Mouse (Mus musculus): ENCODE results near the gene Ace. TPM values are rescaled to one million over a fixed set of nuclear protein-coding genes. Genes with fewer than 3 reads are reported as not detected.

Gene Ace
- 1.3 TPM for polyA plus RNA-seq (2012; fragmentation: generic; extraction: Trizol)

GRCm38 (mm10) chr11:105967741-105968574 is at the start of gene Ace:
Ace (plus strand) TSS chr11:105967945.
- TF ChIP-seq POLR2AphosphoS2 (IDR thresholded peaks at IDR 0.05; ENCODE audit: insufficient read length, low read depth) (no peak), USF1 (IDR thresholded peaks at IDR 0.05; ENCODE audit: low read depth) (no peak), CEBPB (IDR thresholded peaks at IDR 0.05; ENCODE audit: insufficient read depth, poor library complexity, severe bottlenecking) (no peak), MYOD1 (IDR thresholded peaks at IDR 0.05; ENCODE audit: control insufficient read depth in 1 of 3, insufficient read length in 2 of 3, low read depth in 2 of 3) (peak in 1 of 3 experiments; percentile 28), TCF3 (IDR thresholded peaks at IDR 0.05; ENCODE audit: insufficient read length, low read depth) (no peak), MAX (IDR thresholded peaks at IDR 0.05; ENCODE audit: low read depth) (no peak)
- Histone ChIP-seq H3K4me3 (no peak within 1 kb of the TSS), H3ac (ENCODE audit: control insufficient read depth, insufficient read length) (no peak within 1 kb of the TSS), H3K36me3 (ENCODE audit: control insufficient read depth, insufficient read depth) (no peaks in the 10 kb centered on the region), H3K4me2 (ENCODE audit: low read depth) (peak within 1 kb of the TSS; percentile 78), H3K27me3 (ENCODE audit: control insufficient read depth, insufficient read depth, insufficient read length) (peaks cover 34% of the 10 kb centered on the region), H3K79me2 (ENCODE audit: control insufficient read depth, insufficient read depth) (no peaks in the 10 kb centered on the region)

- Histone ChIP-seq H3K4me3 (no peak overlapping the region), H3K36me3 (ENCODE audit: control insufficient read depth, insufficient read depth) (peaks cover 25% of the 10 kb centered on the region)
- TF ChIP-seq TCF12 (IDR thresholded peaks at IDR 0.05; ENCODE audit: insufficient read depth, poor library complexity, severe bottlenecking) (no peak), POLR2AphosphoS2 (IDR thresholded peaks at IDR 0.05; ENCODE audit: insufficient read length, low read depth) (no peak), REST (IDR thresholded peaks at IDR 0.05; ENCODE audit: insufficient read depth, insufficient read length) (no peak), TCF3 (IDR thresholded peaks at IDR 0.05; ENCODE audit: insufficient read length, low read depth) (no peak), SRF (IDR thresholded peaks at IDR 0.05; ENCODE audit: control insufficient read depth, insufficient read length, low read depth) (no peak), MYOD1 (IDR thresholded peaks at IDR 0.05; ENCODE audit: control insufficient read depth in 1 of 3, insufficient read length in 2 of 3, low read depth in 2 of 3) (no peak), MAX (IDR thresholded peaks at IDR 0.05; ENCODE audit: low read depth) (no peak), E2F4 (IDR thresholded peaks at IDR 0.05; ENCODE audit: insufficient read depth) (no peak), USF1 (IDR thresholded peaks at IDR 0.05; ENCODE audit: low read depth) (no peak), MYOG (IDR thresholded peaks at IDR 0.05; ENCODE audit: control insufficient read depth in 1 of 3, insufficient read depth in 1 of 3, insufficient read length in 2 of 3, low read depth in 2 of 3) (no peak), CEBPB (IDR thresholded peaks at IDR 0.05; ENCODE audit: insufficient read depth, poor library complexity, severe bottlenecking) (no peak), POLR2A (IDR thresholded peaks at IDR 0.05; ENCODE audit: insufficient read length, low read depth) (no peak)
Measured at GRCm38 (mm10) chr11:105920098-105920785, 47.5 kb upstream of the Ace start.

GRCm38 (mm10) chr11:105920836-105921235 is 46.9 kb upstream of the Ace start:
- H3K4me3 ChIP-seq: no peak overlapping the region
- TF ChIP-seq CEBPB (IDR thresholded peaks at IDR 0.05; ENCODE audit: insufficient read depth, poor library complexity, severe bottlenecking) (no peak), SRF (IDR thresholded peaks at IDR 0.05; ENCODE audit: control insufficient read depth, insufficient read length, low read depth) (no peak), MYOD1 (IDR thresholded peaks at IDR 0.05; ENCODE audit: control insufficient read depth in 1 of 3, insufficient read length in 2 of 3, low read depth in 2 of 3) (no peak), REST (IDR thresholded peaks at IDR 0.05; ENCODE audit: insufficient read depth, insufficient read length) (no peak), MAX (IDR thresholded peaks at IDR 0.05; ENCODE audit: low read depth) (no peak), TCF3 (IDR thresholded peaks at IDR 0.05; ENCODE audit: insufficient read length, low read depth) (no peak), MYOG (IDR thresholded peaks at IDR 0.05; ENCODE audit: control insufficient read depth in 1 of 3, insufficient read depth in 1 of 3, insufficient read length in 2 of 3, low read depth in 2 of 3) (no peak), POLR2AphosphoS2 (IDR thresholded peaks at IDR 0.05; ENCODE audit: insufficient read length, low read depth) (no peak), TCF12 (IDR thresholded peaks at IDR 0.05; ENCODE audit: insufficient read depth, poor library complexity, severe bottlenecking) (no peak), E2F4 (IDR thresholded peaks at IDR 0.05; ENCODE audit: insufficient read depth) (no peak), POLR2A (IDR thresholded peaks at IDR 0.05; ENCODE audit: insufficient read length, low read depth) (no peak), USF1 (IDR thresholded peaks at IDR 0.05; ENCODE audit: low read depth) (no peak)
- peaks cover 25% of the 10 kb centered on the region for H3K36me3 ChIP-seq (ENCODE audit: control insufficient read depth, insufficient read depth)
- H3K27me3 ChIP-seq (ENCODE audit: control insufficient read depth, insufficient read depth, insufficient read length): no peaks in the 10 kb centered on the region
- H3K4me2 ChIP-seq (ENCODE audit: low read depth): no peak overlapping the region
- H3K79me2 ChIP-seq (ENCODE audit: control insufficient read depth, insufficient read depth): no peaks in the 10 kb centered on the region
- H3ac ChIP-seq (ENCODE audit: control insufficient read depth, insufficient read length): no peak overlapping the region

More at GRCm38 (mm10) chr11:105920098-105920785, 47.5 kb upstream of the Ace start:
- Histone ChIP-seq H3K79me2 (ENCODE audit: control insufficient read depth, insufficient read depth) (no peaks in the 10 kb centered on the region), H3ac (ENCODE audit: control insufficient read depth, insufficient read length) (no peak overlapping the region), H3K27me3 (ENCODE audit: control insufficient read depth, insufficient read depth, insufficient read length) (no peaks in the 10 kb centered on the region), H3K4me2 (ENCODE audit: low read depth) (no peak overlapping the region)

- Histone ChIP-seq H3K4me2 (ENCODE audit: low read depth) (no peak overlapping the region), H3ac (ENCODE audit: control insufficient read depth, insufficient read length) (no peak overlapping the region), H3K36me3 (ENCODE audit: control insufficient read depth, insufficient read depth) (peaks cover 25% of the 10 kb centered on the region), H3K4me3 (no peak overlapping the region), H3K79me2 (ENCODE audit: control insufficient read depth, insufficient read depth) (no peaks in the 10 kb centered on the region), H3K27me3 (ENCODE audit: control insufficient read depth, insufficient read depth, insufficient read length) (no peaks in the 10 kb centered on the region)
- TF ChIP-seq REST (IDR thresholded peaks at IDR 0.05; ENCODE audit: insufficient read depth, insufficient read length): no peak
- no peak for TF ChIP-seq MAX (IDR thresholded peaks at IDR 0.05; ENCODE audit: low read depth)
- no peak for TF ChIP-seq E2F4 (IDR thresholded peaks at IDR 0.05; ENCODE audit: insufficient read depth)
- TF ChIP-seq POLR2A (IDR thresholded peaks at IDR 0.05; ENCODE audit: insufficient read length, low read depth): no peak
- TF ChIP-seq MYOG (IDR thresholded peaks at IDR 0.05; ENCODE audit: control insufficient read depth in 1 of 3, insufficient read depth in 1 of 3, insufficient read length in 2 of 3, low read depth in 2 of 3): no peak
- no peak for TF ChIP-seq POLR2AphosphoS2 (IDR thresholded peaks at IDR 0.05; ENCODE audit: insufficient read length, low read depth)
- no peak for TF ChIP-seq MYOD1 (IDR thresholded peaks at IDR 0.05; ENCODE audit: control insufficient read depth in 1 of 3, insufficient read length in 2 of 3, low read depth in 2 of 3)
- TF ChIP-seq CEBPB (IDR thresholded peaks at IDR 0.05; ENCODE audit: insufficient read depth, poor library complexity, severe bottlenecking): no peak
- no peak for TF ChIP-seq TCF3 (IDR thresholded peaks at IDR 0.05; ENCODE audit: insufficient read length, low read depth)
- no peak for TF ChIP-seq USF1 (IDR thresholded peaks at IDR 0.05; ENCODE audit: low read depth)
- no peak for TF ChIP-seq SRF (IDR thresholded peaks at IDR 0.05; ENCODE audit: control insufficient read depth, insufficient read length, low read depth)
- no peak for TF ChIP-seq TCF12 (IDR thresholded peaks at IDR 0.05; ENCODE audit: insufficient read depth, poor library complexity, severe bottlenecking)
Measured at GRCm38 (mm10) chr11:105921275-105921674, 46.5 kb upstream of the Ace start.
